Mouse (Mus musculus): ENCODE results near the gene Plcl1.
"Not testable (repeated sequence)": the region's sequence is repeated elsewhere in the genome, so short reads cannot be mapped to it uniquely, and the experiment has no call there.

Gene Plcl1

DNA sequence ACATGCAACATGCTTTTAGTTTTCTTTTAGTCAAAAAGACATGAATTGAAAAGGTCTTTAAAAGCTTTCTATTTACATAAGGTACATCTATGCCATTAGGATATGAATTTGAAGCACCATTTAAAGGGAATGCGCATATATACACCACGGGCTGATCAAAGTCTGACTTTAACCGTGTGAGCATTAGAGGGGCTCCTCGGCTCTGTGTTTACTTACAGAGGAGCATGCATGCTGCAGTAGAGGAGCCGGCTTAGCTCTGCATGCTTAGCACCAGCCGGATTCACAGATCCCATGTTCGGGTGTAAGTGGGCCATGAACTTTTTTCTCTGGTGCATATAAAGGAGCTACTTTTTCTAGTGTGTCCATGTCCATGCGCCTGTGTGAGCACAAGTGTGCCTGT is 31.4 kb downstream of the Plcl1 start:
- DNase-seq (ENCODE audit: extremely low read depth, insufficient read length, low spot score) = no peak

DNA sequence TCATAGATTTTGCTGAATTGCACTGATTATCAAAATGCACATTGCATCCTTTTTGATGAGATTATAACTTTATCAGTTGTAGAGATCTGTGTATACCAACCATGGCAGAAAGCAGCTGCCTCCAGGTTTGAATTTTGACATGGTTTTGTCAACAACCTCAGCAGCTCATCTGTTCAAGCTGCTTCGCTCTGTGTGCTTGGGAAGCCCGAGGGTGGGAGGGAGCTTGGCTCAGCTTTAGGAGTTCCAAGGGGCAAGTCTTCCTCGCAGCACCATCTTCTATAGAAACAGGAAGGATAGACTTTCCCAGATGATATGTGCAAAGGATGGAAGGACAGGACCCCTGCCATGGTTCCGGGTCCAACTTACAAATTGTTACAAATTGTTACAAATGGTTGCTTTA is 32.9 kb downstream of the Plcl1 start:
- no peak for DNase-seq (ENCODE audit: extremely low read depth, insufficient read length, low spot score)

DNA sequence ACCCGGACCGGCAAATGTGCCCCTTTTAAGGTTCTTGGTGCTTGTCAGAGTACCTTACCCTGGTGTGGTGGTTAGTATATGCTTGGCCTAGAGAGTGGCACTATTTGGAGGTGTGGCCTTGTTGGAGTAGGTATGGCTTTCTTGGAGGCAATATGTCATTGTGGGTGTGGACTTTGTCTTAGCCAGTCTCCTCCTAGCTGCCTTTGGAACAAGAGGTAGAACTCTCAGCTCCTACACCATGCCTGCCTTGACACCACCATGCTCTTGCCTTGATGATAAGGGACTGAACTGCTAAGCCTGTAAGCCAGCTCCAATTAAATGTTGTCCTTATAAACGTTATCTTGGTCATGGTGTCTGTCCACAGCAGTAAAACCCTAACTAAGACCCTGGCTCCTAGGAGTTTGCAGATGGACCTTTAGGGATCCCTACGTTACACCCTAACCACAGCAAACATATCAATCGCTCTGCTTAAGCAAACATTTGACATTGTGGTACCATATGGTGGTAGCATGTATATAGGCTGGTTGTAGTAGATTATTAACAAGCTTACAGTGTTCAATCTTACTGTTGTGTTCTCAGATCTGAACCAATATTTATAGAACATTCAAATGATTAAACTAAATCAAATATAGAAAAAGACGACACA is 39.4 kb downstream of the Plcl1 start:
- no peak for DNase-seq (ENCODE audit: extremely low read depth, insufficient read length, low spot score)

DNA sequence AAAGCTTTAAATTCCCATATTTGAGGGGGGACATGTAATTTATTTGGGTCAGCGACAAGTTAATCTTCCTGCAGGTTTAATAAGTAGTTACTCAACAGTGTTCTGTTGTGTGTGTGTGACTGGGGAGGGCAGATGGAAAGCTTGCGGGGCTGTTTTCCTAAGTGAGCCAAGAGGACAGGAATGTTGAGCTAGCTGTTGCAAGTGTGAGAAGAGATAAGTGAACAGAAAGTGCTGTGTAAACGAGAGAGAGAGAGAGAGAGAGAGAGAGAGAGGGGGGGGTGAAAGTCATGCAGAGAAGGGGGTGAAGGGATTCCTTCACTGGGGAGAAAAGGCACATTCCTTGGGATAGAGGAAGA is 39.9 kb downstream of the Plcl1 start:
- DNase-seq (ENCODE audit: extremely low read depth, insufficient read length, low spot score) = no peak

DNA sequence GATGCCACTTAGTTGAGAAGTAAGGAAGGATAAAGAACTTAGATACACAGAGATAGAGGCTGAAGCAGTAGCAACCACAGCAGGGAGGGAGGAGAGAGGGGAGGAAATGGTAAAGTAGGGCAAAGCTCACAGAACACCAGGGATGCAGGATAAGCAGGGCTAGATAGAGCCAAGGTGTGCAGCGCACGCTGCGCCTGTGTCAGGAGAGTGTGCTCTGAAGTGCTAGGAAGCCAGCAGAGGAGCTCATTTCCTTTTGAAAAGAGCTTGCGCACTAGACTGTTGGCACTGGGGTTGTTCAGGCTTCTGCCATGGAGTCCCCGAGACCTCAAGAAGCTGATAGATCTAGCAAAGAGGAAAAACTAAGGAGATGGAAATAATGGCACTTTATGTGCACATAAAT is 40.6 kb downstream of the Plcl1 start:
- DNase-seq (ENCODE audit: extremely low read depth, insufficient read length, low spot score) = no peak

DNA sequence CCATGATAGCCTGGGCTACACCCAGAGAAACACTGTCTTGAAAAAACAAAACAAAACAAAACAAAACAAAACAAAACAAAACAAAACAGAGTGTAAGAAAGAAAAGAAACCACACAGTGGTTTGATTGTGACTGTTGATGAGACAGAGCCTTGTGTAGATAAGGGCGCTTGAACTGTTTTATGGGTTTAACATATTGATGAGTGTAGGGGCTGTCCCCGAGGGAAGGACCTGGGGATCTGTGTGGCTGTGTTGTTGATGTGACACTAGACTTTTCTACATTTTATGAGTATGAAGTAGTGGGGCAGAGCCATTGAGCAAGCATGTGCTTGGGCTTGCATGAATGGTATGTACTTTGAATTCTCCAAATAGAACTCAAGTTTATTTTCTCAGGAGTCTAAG is 41.2 kb downstream of the Plcl1 start:
- DNase-seq (ENCODE audit: extremely low read depth, insufficient read length, low spot score) = no peak

DNA sequence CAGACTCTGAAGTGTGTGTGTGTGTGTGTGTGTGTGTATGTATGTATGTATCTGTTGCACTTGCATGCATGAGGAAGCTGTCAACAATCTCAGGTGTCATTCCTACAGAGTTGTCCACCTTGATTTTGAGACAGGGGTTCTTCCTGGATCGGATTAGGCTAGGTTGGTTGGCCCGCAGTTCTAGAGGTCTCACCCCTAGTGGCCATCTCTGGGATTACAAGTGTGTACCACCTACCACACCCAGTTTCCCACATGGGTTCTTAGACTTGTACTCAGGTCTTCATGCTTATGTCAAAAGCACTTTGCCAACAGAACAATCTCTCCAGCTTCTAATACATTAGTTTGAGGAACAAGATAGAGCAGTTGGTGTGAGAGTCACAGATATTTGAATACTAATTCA is 41.9 kb downstream of the Plcl1 start:
- no peak for DNase-seq (ENCODE audit: extremely low read depth, insufficient read length, low spot score)

DNA sequence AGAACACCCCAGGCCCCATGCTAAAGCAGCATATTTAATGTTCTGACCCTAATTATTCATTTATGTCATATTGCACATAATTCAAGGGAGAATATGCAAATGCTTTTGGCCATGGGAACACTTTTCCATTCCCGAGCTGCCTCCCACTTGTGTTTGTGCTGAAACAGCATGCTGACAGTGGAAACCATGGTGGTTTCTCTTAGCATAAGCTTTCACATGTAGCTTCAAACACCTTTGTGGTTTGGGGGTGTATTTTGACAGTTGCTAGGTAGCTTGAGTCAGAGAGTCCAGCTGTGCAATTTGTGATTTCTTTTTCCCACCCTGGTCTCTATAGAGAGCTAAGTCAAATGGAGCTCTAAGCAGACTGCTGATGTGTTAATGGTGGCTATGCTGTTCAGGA is 42.4 kb downstream of the Plcl1 start:
- no peak for DNase-seq (ENCODE audit: extremely low read depth, insufficient read length, low spot score)

DNA sequence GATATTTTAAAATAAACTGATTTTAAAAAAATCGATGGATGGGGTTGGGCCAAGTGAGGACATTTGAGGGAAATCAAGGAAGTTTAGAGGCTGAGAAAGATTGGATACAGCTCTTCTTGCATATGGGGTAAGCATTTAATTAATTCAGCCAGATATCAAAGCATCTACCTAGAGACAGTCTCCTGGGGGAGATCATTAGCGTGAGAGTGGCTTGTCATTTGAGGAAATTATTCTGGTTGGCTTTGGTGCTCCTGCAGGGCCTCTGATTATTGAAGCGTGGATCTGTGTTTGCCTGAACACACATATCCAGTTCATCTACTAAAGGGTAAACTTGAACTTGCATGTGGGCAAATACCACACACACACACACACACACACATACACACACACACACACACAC is 44.1 kb downstream of the Plcl1 start:
- DNase-seq (ENCODE audit: extremely low read depth, insufficient read length, low spot score) = no peak

DNA sequence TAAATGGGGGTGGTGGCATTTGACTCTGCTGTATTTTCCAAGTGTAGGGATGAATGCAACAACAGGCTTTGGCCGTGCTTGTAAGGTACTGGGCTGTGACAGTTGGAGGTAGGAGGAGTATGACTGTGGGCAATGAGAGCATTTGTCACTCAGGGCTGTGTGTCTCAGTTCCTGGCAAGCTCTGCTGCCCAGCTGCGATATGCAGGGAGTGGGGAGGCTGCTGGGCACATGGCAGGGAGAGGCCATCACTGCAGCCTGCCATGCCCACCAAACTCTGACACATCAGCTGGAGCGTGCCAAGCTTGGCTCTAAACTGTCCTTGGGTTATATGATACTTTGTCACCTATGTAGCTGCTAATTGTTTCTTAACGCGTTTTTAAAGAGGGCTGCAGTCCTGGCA is 48.4 kb downstream of the Plcl1 start:
- DNase-seq (ENCODE audit: extremely low read depth, insufficient read length, low spot score) = peak; percentile 31

DNA sequence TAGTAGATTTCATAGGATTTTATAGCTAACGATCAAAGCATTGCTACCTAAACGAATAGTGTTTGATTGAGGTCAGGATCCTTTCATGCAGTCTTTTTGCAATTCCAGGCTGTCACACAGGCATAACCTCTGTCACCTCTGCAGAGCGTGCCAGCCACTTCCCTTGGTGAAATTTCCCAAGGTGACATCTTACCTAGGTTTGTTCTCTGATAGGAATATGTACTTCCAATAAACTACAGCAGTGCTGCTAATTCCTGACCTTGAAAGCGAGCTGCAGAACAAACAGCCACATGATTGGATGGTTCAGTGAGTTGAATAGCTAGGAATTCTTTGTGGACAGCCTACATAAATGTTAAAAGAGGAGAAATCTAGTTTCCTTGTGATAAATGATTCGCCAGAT is 56.6 kb downstream of the Plcl1 start:
- DNase-seq (ENCODE audit: extremely low read depth, insufficient read length, low spot score) = no peak

DNA sequence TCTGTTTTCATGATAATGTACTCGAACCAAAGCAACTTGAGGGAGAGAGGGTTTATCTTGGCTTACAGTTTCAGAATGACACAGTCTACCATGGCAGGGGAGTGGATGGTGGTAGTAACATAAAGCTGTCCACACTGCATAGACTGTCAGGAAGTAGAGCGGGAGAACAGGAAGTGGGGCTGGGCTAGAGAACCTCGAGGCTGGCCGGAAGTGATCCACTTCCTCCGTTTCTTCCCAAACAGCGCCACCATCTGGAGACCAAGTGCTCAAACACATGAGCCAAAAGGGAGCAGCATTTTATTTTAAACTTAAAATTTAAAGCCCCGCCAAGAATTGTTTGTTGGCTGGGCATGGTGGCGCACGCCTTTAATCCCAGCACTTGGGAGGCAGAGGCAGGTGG is 68.0 kb downstream of the Plcl1 start:
- no peak for DNase-seq (ENCODE audit: extremely low read depth, insufficient read length, low spot score)

DNA sequence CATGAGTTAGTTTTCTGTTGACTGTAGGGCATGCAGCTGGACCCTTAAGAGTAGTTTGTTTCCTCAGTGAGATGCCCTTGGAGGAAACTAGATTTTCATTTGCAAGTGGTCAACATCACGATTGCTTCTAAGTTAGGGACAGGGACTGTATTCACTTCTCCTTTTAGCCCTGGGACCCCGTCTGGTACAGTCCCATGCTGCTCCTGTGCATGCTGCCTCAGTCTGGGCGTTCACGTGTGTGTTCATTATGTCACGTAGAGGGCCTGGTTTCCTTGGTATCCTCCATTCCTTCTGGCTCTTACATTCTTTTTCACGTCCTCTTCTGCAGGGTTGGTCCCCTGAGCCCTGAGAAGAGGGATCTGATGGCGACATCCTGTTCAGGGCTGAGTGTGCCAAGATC is 69.3 kb downstream of the Plcl1 start:
- DNase-seq (ENCODE audit: extremely low read depth, insufficient read length, low spot score) = no peak

DNA sequence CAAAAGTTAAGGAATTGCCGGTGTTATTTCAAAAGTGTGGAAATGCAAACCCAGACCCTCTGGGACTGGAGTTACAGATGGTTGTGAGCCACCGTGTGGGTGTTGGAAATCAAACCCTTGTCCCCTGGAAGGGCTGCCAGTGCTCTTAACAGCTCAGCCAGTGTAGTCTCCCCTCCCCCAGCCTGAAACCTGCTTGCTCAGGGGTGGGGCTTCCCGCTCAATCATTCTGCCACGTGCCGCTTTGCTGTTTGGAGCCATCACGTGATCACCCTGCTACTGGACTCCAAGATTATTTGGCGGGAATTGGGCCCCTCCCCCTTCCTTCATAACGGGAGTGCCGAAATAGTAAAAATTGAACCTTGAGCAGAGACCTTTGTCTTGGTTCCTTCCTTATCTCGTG is 81.7 kb downstream of the Plcl1 start:
- not testable (repeated sequence) for DNase-seq (ENCODE audit: extremely low read depth, insufficient read length, low spot score)

DNA sequence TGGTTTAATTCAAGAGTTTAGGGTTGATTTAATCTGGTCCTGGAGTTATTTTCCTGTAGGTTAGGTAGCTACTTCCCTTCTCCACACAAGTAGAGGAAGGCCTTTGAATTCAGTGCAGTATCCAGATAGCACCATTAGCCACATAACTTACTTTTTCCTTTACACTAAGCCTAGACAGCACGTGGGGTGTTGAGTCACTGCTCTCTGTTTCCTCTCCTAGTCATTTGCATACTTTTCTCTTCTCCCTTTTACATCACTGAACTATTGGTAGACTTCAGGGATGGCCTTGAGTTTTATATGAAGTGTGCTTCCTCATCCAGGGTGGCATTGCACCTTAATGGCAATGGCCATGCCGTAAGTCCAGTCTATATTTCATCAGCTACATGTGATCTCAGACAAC is 82.5 kb downstream of the Plcl1 start:
- DNase-seq (ENCODE audit: extremely low read depth, insufficient read length, low spot score) = no peak

DNA sequence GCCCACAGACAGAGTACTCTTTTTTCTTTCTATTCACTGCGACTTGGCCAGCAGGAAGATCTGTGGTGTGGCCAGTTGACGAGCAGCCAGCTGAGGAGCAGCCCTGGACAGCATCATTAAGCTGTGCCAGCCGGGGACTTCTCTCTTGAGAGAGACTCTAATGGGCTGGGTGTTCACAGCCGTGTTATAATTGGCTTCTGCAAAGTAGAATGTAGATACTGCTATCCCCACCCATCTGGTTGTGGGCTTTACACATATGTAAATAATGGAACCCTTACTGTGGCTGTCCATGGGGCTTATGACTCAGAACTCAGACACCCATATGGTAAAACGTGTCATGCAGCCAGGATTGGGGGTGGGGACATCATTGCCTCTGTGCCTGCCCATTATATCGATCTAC is 83.6 kb downstream of the Plcl1 start:
- peak; percentile 50 for DNase-seq (ENCODE audit: extremely low read depth, insufficient read length, low spot score)

DNA sequence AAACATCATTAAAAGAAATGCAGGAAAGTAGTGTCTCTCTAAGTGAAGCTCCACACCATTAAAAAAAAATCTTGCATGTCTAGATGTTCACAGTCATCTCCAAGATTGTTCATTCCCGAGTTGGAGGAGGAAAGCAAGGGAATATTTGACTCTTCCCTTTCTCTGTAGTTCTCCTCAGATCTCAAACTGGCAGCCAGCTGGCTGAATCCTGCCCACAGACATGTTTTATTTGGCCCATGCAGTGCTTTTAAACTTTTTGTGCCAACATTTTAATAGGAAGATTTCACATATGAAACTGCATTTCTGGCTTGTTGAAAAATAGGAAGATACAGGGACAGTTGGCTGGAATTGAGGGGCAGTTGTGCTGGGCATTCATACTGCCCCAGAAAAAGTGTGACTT is 94.2 kb downstream of the Plcl1 start:
- peak; percentile 15 for DNase-seq (ENCODE audit: extremely low read depth, insufficient read length, low spot score)

DNA sequence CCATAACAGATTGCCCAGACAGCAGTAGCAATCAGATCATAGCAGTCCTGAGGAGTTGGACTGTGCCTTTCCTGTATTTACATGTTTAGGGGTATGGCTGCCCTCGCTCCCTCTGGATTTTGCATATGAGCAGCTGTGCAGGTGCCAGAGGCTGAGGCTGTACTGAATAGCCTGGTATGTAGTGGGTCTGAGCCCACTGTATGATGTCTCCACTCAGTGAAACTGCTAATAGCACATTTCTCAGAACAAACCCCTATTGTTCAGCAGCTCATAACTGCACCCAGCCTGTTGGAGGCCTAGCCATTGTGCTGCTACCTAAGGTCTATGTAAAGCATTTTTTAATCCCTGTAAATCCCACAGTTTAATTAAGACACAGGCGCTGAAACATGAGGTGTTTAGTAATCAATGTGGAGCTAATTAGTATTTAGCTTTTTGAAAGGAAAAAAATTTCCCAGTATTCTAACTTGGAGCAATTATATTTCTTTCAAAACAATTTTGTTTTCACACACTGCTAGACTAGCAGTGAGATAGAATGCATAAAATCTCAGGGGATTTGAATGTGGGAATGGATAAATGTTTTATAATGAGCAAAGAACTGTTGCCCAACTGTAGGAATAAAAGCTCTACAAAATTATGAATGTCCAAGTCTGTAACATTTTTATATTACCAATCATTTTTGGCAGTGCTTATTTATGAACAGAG is 95.4 kb downstream of the Plcl1 start:
- DNase-seq (ENCODE audit: extremely low read depth, insufficient read length, low spot score) = no peak

DNA sequence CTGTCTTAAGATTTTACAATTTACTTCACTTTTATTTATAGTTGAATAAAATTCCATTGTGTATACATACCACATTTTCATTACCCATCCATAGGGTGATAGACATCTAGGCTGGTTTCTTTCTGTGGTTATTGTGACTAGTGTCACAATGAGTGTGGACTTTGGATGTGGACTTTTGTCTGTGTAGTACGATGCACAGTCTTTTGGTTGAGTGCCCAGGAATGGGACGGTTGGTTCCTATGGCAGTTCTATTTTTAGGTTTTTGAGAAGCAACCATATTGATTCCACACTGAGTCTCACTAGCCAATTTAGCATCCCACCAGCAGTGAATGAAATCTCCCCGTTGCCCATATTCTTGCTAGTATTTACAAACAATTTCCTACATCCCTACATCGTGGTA is 100.1 kb downstream of the Plcl1 start:
- no peak for DNase-seq (ENCODE audit: extremely low read depth, insufficient read length, low spot score)

DNA sequence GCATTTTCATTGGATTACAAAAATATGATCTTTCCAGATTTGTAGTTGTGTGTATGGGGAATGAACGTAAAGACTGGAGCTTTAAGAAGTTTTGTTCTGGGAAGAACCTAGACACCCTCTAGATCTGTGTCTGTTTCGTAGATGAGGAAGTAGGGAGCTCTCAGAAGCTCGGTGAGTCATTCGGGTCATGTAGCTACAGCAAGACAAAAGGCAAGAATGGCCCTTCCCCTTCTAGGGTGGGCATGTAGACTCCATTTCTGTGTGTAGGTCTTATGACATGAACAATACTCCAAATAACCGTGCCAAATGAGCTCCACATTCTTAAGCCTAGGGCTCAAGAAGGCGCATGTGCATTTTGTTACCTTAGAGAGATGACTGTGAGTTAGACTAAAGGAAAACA is 101.3 kb downstream of the Plcl1 start:
- DNase-seq (ENCODE audit: extremely low read depth, insufficient read length, low spot score) = no peak

DNA sequence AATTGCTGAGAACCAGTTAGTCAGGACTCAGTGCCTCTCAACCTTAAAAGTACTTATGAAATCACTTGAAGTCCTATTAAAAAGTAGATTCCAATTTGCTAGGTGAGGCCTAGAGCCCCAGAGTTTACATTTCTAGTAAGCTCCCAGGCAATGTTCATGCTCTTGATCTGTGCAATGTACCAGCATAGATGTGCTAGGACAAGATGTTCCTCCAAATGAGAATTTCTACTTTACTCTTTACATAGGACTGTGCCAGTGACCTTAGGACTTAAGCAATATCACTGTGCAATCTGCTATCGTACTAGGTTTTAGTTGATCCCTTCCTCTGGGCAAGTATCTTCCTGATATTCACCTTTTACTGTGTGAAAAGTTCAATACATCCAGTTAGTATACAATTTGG is 103.9 kb downstream of the Plcl1 start:
- no peak for DNase-seq (ENCODE audit: extremely low read depth, insufficient read length, low spot score)

DNA sequence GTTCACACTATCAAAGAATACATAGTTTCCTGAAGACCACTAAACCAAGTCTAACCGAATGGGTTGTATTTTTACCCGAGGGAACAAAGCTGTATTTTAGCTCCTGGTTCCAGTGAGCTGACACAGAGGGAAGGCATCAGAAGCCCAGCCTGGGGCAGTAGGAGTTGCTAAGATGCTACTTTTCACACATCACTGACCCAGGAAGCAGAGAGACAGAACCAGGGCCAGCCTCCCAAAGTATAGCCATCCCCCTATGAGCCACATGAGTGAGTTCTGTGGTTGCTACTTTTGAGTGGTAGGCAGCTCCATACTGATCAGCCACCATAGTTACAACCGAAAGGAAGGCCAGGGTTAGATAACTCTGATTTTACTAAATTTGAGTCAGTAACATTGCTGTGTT is 106.4 kb downstream of the Plcl1 start:
- no peak for DNase-seq (ENCODE audit: extremely low read depth, insufficient read length, low spot score)

DNA sequence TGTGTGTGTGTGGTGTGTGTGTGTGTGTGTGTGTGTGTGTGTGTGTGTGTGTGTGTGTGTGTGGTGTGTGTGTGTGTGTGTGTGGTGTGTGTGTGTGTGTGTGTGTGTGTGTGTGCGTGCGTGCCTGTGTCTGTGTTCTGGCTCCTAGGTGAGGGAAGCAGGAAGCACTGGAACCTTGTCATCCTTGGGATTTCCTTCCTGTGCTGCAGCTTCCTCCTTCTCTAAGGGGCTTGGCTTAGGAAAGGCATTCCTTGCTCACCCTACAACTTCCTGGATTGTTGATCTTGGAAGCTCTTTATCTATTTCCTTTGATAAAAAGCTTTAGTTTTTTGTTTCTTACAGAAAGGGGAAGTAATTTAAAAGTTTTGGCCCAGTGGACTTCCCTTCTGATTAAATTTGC is 107.1 kb downstream of the Plcl1 start:
- not testable (repeated sequence) for DNase-seq (ENCODE audit: extremely low read depth, insufficient read length, low spot score)

Data from 3134 (cell line).